Mouse (Mus musculus) spleen, postnatal 10 days (tissue): ENCODE data around the gene Srrm1.

Experiments
- DNase-seq, 2 experiments: peaks; one replicate each; pipeline ENCODE4 v3.0.0; 2021 to 2022; ENCODE audit warnings: low spot score in 2 of 2

Gene Srrm1

GRCm38 (mm10) chr4:135353794-135354450 lies 801 bp upstream of the Srrm1 start:
- DNase-seq = peak; percentile 42 to 45

GRCm38 (mm10) chr4:135352326-135353065 lies 625 bp downstream of the Srrm1 start:
- DNase-seq = peak; percentile 55 to 67

- DNase-seq = no peak
Measured at GRCm38 (mm10) chr4:135337376-135337942, 15.7 kb downstream of the Srrm1 start.

GRCm38 (mm10) chr4:135336023-135336357 lies 17.1 kb downstream of the Srrm1 start:
- DNase-seq = no peak

- DNase-seq = no peak
Measured at GRCm38 (mm10) chr4:135335327-135336022, 17.6 kb downstream of the Srrm1 start.

- DNase-seq = no peak
Measured at GRCm38 (mm10) chr4:135326469-135326868, 26.7 kb downstream of the Srrm1 start.

- no peak for DNase-seq
Measured at GRCm38 (mm10) chr4:135326046-135326445, 27.1 kb downstream of the Srrm1 start.

- no peak for DNase-seq
Measured at GRCm38 (mm10) chr4:135323021-135323420, 30.1 kb downstream of the Srrm1 start.

- peak; percentile 58 to 75 for DNase-seq
Measured at GRCm38 (mm10) chr4:135317966-135318365, 35.2 kb downstream of the Srrm1 start.

- no peak for DNase-seq
Measured at GRCm38 (mm10) chr4:135317539-135317938, 35.6 kb downstream of the Srrm1 start.

- DNase-seq = no peak
Measured at GRCm38 (mm10) chr4:135315287-135315686, 37.8 kb downstream of the Srrm1 start.

GRCm38 (mm10) chr4:135314419-135314832 lies 38.7 kb downstream of the Srrm1 start:
- DNase-seq = peak; percentile 31 to 37

- DNase-seq = peak; percentile 44 to 61
Measured at GRCm38 (mm10) chr4:135313761-135314241, 39.3 kb downstream of the Srrm1 start.

- DNase-seq = peak; percentile 38 to 44
Measured at GRCm38 (mm10) chr4:135313111-135313691, 39.9 kb downstream of the Srrm1 start.

GRCm38 (mm10) chr4:135312706-135313105 lies 40.4 kb downstream of the Srrm1 start:
- DNase-seq = peak; percentile 28 to 58

GRCm38 (mm10) chr4:135310371-135310770 lies 42.8 kb downstream of the Srrm1 start:
- DNase-seq = no peak

GRCm38 (mm10) chr4:135309726-135310125 lies 43.4 kb downstream of the Srrm1 start:
- no peak for DNase-seq

- no peak for DNase-seq
Measured at GRCm38 (mm10) chr4:135309112-135309659, 43.9 kb downstream of the Srrm1 start.

GRCm38 (mm10) chr4:135306971-135307632 lies 46.0 kb downstream of the Srrm1 start:
- DNase-seq = peak in 1 of 2 experiments; percentile 48

- DNase-seq = no peak
Measured at GRCm38 (mm10) chr4:135306533-135306932, 46.6 kb downstream of the Srrm1 start.

GRCm38 (mm10) chr4:135302261-135302660 lies 50.9 kb downstream of the Srrm1 start:
- DNase-seq = no peak
